Mouse (Mus musculus) lung, postnatal 4 days (tissue): ENCODE data around the gene Obsl1.

Source experiments
- DNase-seq, 2 experiments: peaks; one replicate each; pipeline ENCODE4 v3.0.0; 2021

Obsl1 gene

GRCm38 (mm10) chr1:75518427-75518826 lies 12.2 kb upstream of the Obsl1 start:
- DNase-seq = no peak

DNA sequence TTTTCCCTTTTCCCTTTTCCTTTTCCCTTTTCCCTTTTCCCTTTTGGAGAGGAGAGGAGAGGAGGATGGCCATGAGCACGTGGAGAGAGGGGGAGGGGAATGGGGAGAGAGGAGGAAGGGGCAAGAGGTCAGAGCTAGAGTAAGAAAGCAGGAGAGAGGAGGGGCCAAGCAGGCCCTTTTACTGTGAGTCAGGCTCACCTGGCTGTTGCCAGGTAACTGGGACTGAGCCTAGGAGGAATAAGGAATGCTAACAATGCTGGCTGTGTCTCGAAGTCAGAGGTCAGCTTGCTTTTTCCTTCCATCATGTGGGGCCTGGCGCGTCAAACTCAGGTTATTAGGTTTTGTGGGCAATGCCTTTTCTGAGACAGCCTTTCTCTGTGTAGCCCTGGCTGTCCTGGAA lies 11.7 kb upstream of the Obsl1 start:
- no peak for DNase-seq

DNA sequence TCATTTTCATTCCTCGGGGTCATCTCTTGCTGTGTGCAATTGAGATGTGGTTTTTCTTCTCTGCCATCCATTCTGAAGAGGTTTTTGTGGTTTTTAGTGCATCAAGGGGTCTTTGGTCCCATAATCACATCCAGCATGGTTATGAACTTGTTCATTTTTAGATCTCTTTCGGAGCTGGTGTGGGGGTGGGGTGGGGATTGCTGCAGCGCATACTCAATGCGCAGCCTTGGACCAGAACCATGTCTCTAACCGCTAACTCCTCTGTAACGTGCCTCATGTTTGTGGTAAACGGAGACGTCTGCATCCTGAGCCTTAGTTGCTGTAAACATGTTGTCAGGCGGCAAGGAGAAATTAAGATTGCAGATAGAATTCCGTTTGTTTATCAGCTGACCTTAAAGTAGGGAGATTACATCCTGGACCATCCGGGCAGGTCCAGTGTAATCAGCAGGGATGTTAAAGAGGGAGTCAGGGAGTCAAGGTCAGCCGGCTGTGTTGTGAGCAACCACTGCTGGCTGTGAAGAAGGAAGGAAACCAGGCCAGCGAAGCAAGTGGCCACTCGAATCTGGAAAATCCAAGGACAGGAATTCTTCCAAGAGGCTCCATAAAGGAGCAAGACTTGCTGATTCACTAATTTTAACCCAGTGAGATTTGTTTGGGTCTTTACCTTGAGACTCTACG lies 10.6 kb upstream of the Obsl1 start:
- DNase-seq = no peak

GRCm38 (mm10) chr1:75512550-75512949 lies 6.3 kb upstream of the Obsl1 start:
- DNase-seq = no peak

- no peak for DNase-seq
Measured at GRCm38 (mm10) chr1:75511437-75512210, 5.4 kb upstream of the Obsl1 start.

- peak in 1 of 2 experiments; percentile 19 for DNase-seq
Measured at GRCm38 (mm10) chr1:75510154-75510553, 3.9 kb upstream of the Obsl1 start.

DNA sequence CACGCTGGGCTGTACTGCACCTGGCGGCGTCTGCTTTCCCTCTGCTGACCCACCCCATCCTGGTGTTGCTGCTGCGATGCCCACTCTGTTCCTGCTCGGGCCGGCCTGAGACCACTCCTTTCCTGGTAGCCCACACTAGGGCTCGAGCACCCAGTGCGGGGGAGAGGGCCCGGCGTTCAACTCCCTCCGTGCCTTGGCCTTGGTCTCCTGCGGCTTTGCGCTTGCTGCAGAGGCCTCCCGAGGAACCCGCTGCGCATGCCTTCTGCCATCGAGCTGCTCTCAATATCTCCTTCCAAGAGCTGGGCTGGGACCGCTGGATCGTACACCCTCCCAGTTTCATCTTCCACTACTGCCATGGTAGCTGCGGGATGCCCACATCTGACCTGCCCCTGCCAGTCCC lies 3.3 kb upstream of the Obsl1 start:
- DNase-seq = no peak

DNA sequence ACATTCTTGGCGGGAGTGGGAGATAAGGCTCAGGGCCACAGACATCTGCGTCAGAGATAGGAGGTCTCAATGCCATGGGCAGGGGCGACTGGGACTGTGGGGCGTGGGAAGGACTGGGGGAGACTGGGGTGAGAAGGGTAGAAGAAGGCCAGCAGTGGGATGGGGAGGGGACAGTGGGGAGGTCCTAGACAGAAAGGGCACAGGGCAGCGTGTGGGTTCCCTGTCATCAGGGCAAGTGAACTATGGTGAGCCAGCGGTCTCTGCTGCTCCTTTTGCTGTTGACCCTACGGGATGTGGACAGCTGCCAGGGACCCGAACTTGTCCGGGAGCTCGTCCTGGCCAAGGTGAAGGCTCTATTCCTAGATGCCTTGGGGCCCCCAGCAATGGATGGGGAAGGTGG lies 754 bp upstream of the Obsl1 start, which contains the start of gene Inha:
Gene Inha, plus strand, starts transcription at position 72 of the 400 bp plus-strand sequence.
- DNase-seq = peak in 1 of 2 experiments; percentile 24

- DNase-seq = peak; percentile 76 to 83
Measured at GRCm38 (mm10) chr1:75505159-75505955, 895 bp downstream of the Obsl1 start.

- peak in 1 of 2 experiments; percentile 15 for DNase-seq
Measured at GRCm38 (mm10) chr1:75504256-75505045, 1.8 kb downstream of the Obsl1 start.

- peak in 1 of 2 experiments; percentile 22 for DNase-seq
Measured at GRCm38 (mm10) chr1:75503651-75503980, 2.6 kb downstream of the Obsl1 start.

DNA sequence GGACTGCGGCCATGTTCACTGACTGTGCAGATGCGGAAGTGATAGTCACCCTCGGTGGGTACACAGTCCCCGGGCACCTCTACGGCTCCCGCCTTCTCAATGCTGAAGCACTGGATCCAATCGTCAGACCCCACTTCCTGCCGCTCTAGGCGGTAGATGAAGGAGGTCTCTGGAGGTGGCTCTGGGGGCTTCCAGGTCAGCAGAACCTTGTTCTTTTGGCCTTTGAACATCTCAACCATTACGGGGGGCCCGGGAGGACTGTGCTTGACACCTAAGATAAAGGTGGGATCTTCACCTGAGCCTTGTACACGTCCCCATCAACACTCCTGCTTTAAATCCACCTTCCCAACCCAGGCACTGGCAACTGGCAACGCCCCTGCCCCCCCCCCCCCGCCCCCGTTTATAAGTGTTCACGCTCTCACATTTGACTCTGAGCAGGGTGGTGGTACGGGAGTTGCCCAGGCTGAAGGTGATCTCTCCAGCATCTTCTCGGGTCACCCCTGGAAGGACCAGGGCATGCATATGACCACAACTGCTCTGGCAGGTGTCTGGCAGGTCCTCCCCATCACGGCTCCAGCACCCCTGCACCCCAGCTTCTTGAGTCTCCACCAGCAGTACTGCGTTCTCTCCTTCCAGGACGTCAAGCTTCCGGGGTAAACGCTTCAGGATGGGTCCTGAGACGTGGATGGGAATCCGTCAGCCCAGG lies 3.2 kb downstream of the Obsl1 start:
- peak in 1 of 2 experiments; percentile 19 for DNase-seq

DNA sequence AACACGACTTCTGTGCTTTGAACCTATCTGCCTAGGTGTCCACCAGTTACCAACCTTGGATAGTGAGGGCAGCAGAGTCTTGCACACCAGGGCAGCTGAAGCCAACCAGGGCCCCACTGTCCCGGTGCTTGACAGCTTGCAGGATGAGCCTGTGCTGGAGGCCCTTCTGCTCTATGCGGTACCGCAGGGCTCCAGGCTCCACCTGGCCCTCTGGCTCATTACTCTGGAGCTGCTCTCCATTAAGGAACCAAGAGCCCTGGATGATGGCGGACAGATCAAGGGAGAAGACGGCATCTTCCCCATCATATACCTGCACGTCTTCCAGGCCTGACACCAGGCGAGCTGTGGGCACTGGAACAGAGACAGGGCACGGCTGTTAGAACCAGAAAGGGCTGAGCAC lies 4.3 kb downstream of the Obsl1 start:
- DNase-seq = peak in 1 of 2 experiments; percentile 16

DNA sequence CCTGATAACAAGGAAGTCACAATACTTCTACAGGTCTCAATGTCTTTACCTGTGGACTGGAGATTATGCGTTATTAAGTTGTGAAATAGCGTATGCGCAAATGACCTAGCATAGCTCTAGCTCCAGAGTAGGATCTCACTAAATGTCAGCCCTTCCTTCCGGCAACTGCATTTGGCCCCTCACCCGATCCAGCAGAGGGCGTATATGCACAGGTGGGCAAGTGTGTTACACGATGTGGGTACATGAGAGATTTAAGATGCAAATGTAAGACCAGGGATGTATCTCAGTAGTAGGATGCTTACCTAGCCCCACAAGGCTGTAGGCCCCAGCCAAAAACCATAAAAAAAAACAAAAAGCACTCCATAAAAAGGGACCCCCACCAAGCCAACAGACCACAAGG lies 6.8 kb downstream of the Obsl1 start:
- no peak for DNase-seq

GRCm38 (mm10) chr1:75498897-75499296 lies 7.4 kb downstream of the Obsl1 start:
- no peak for DNase-seq

DNA sequence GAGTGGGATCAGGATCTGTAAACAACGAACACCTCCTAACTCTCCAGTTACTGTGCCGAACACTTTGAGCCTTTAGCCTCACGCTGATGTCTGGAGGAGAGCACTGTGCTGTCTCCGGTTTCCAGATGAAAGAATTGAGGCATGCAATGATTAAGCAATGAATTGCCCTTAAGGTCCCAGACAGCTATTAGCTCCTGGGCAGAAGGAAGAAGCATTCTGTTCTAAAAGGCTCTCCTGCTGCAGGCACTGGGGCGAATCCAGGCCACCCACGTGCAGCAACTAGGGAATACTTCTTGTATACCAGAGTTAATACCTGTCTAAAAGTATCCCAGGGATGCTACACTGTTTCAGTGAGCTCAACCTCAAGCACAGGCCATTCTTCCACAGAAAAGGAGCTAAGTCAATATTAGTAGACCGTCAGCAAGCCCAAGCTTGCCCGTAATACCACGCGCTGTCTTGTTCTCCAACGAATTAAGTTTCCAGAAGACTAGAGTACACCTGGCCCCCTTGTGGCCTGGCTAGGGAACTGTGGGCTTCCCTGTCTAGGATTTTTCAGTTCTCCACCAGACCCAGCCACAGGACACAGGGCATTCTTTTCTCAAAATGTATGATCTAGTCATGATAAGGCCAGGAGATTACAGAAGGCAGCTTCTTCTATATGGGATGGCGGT lies 11.2 kb downstream of the Obsl1 start:
- DNase-seq = peak; percentile 35 to 50

DNA sequence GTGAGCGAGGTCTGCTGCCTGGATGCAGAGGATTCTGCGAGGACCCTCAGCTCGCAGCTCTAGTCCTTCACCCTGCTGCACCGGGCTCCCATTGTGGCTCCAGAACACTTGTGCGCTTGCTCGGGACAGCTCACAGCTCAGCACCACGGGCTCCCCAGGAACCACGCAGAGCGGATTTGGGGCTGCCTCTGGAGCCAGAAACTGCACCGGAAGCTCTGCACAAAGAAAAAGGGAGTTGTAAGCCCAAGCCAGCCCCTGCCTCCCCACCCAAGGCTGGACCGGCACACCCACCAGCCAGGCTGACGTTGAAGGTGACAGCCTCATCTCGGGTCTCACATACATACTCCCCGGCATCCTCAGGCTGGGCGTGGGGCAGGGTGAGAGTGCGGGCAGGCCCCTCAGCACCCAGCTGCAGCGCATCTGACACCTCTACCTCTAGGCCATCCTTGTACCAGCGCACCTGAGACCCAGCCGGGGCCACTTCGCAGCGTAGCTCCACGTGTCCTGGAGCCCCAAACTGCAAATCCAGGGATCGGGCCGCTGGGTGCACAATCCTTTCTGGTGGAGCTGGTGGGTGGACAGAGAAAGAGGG lies 13.6 kb downstream of the Obsl1 start:
- DNase-seq = no peak

- no peak for DNase-seq
Measured at GRCm38 (mm10) chr1:75490785-75491551, 15.3 kb downstream of the Obsl1 start.

DNA sequence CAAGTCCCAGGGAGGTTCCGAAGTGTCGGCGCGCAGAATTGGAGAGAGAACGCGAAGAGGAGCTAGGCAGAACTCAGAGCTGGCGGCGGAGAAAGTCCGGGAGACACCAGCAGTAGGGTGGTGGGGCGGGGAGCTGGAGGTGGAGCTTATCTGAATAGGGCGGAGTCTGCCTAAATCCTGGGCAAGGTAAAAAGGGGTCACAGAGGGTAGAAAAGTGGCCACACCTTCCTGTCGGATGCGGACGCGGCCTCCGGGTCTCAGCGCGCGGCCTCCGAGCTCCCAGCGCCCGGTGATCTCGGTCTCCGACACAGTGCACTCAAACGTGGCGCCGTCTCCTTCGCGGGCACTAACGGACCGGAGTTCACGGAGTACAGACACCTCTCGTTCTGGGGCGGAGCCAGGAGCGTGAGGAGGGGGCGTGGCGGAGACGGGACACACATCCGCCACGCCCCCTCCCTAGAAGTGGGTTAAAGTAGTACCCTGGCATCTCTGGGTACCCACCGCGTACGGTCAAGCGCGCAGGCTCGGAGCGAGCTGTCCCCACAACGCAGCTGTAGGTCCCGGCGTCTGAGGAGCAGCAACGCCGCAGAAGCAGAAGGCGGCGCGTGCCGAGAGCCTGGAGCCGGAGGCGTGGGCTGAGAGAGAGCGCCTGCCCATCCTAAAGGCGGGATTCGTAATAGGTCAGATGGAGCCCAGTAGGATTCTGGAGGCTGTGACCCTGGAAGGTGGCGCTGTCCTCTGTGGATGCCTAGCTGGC lies 18.7 kb downstream of the Obsl1 start:
- DNase-seq = peak; percentile 73 to 75

GRCm38 (mm10) chr1:75487040-75487404 lies 19.2 kb downstream of the Obsl1 start:
- DNase-seq = no peak
